Mouse (Mus musculus): ENCODE data around the gene Col4a2.
A peak's percentile ranks its signal among the peaks of the same experiment; 100 is the strongest.

Gene Col4a2

DNA sequence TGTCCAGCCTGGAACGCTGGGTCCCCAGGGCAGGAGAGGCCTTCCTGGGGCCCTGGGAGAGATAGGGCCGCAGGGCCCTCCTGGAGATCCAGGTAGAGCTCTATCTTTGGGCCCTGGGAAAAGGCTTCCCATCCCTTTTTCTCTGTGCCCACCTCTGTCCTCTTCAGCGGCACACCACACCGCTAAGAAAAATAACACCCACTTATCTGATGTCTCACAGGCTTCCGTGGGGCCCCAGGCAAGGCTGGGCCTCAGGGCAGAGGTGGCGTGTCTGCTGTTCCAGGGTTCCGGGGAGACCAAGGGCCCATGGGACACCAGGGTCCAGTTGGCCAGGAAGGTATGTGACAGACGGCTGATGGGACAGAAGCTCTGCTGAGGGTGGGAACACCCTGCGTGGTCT, 131.0 kb downstream of the Col4a2 start:
- H3K4me1 ChIP-seq (replicated peaks; ENCODE audit: low read depth, low read length) = 0 out of 2 replicates have a peak, but pooled peaks cover 10% of the 10 kb centered on the region
- no peaks in the 10 kb centered on the region for H3K9me3 ChIP-seq (ENCODE audit: low read length)
- TF ChIP-seq CTCF (conservative IDR thresholded peaks at IDR 0.05; ENCODE audit: low read length) (no peak), POU5F1 (IDR thresholded peaks at IDR 0.05; ENCODE audit: borderline replicate concordance, low read length) (no peak), NANOG (IDR thresholded peaks at IDR 0.05; ENCODE audit: borderline replicate concordance, low read length) (no peak)
- no peak overlapping the region; the same call in 1 of the 2 replicates for H3K4me3 ChIP-seq (replicated peaks; ENCODE audit: low read length)
- no peaks in the 10 kb centered on the region for H3K36me3 ChIP-seq (ENCODE audit: insufficient read depth, low read length)
- H3K27me3 ChIP-seq (ENCODE audit: insufficient read depth, low read length) = peaks cover 8% of the 10 kb centered on the region

DNA sequence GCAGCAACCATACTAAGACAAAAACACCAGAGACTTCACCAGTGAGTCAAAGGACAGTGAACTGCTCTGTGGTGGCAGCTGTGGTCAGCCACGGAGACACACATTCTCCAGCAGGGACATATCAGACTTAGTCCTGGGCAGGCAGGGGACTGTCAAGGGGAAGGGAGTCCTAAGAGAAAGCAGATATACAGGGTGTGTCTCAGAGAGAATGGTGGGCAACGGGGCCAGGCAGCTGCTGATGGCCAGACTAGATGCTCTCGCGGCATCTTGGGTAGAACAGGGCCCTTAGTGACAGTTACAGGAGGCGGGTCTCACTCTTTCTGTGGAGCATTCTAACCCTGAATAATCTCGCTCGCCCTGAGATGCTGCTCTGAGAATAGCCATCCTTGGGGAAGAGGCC, 131.6 kb downstream of the Col4a2 start:
- 0 out of 2 replicates have a peak, but pooled peaks cover 9% of the 10 kb centered on the region for H3K4me1 ChIP-seq (replicated peaks; ENCODE audit: low read depth, low read length)
- TF ChIP-seq NANOG (IDR thresholded peaks at IDR 0.05; ENCODE audit: borderline replicate concordance, low read length) = no peak
- peaks cover 2% of the 10 kb centered on the region for H3K27me3 ChIP-seq (ENCODE audit: insufficient read depth, low read length)
- H3K36me3 ChIP-seq (ENCODE audit: insufficient read depth, low read length) = no peaks in the 10 kb centered on the region
- no peaks in the 10 kb centered on the region for H3K9me3 ChIP-seq (ENCODE audit: low read length)
- H3K4me3 ChIP-seq (replicated peaks; ENCODE audit: low read length) = no peak overlapping the region

DNA sequence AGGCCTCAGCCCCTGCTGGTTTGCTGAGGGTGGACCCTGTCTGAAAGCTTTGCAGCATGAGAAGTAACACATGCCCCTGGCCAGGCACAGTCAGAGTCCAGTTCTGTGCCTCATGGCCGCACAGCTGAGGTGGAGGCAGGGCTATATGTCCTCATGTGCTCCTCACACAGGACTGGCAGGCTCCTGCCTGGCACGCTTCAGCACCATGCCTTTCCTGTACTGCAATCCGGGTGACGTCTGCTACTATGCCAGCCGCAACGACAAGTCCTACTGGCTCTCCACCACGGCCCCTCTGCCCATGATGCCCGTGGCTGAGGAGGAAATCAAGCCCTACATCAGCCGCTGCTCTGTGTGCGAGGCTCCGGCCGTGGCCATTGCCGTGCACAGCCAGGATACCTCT, 133.2 kb downstream of the Col4a2 start:
- H3K4me1 ChIP-seq (replicated peaks; ENCODE audit: low read depth, low read length) = 0 out of 2 replicates have a peak, but pooled peaks cover 9% of the 10 kb centered on the region
- H3K9me3 ChIP-seq (ENCODE audit: low read length) = no peaks in the 10 kb centered on the region; the same call in 1 of the 2 replicates

DNA sequence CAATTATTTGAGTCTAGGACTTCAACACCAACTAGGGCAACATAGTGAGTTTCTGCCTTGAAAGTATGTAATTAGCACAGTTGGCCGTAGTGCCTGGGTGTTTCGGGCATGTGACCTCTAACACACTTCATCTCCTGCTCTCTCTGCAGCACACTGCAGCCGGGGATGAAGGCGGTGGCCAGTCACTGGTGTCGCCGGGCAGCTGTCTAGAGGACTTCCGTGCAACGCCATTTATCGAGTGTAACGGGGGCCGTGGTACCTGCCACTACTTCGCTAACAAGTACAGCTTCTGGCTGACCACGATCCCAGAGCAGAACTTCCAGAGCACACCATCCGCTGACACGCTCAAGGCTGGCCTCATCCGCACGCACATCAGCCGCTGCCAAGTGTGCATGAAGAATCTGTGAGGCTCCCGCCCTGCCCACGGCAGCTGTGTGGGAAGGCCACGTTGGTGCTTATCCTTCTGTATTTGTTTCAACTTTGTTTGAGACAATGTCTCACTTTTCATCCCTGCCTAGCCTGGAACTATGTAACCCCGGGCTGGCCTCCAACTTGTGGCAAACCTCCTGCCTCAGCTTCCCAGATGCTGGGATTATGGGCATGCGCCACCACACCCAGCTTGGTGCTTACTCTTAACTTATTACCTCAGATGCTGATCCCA, 135.4 kb downstream of the Col4a2 start:
- Histone ChIP-seq H3K4me1 (replicated peaks; ENCODE audit: low read depth, low read length) (0 out of 2 replicates have a peak, but pooled peaks cover 9% of the 10 kb centered on the region), H3K27me3 (ENCODE audit: insufficient read depth, low read length) (peaks cover 12% of the 10 kb centered on the region), H3K36me3 (ENCODE audit: insufficient read depth, low read length) (no peaks in the 10 kb centered on the region), H3K4me3 (replicated peaks; ENCODE audit: low read length) (peak overlapping the region; percentile 39), H3K9me3 (ENCODE audit: low read length) (no peaks in the 10 kb centered on the region; the same call in 1 of the 2 replicates)
- TF ChIP-seq POU5F1 (IDR thresholded peaks at IDR 0.05; ENCODE audit: borderline replicate concordance, low read length) (no peak), CTCF (conservative IDR thresholded peaks at IDR 0.05; ENCODE audit: low read length) (no peak), NANOG (IDR thresholded peaks at IDR 0.05; ENCODE audit: borderline replicate concordance, low read length) (no peak)

More for the DNA sequence above, 133.2 kb downstream of the Col4a2 start:
- Histone ChIP-seq H3K4me3 (replicated peaks; ENCODE audit: low read length) (no peak overlapping the region), H3K27me3 (ENCODE audit: insufficient read depth, low read length) (no peaks in the 10 kb centered on the region; the same call in 1 of the 2 replicates), H3K36me3 (ENCODE audit: insufficient read depth, low read length) (no peaks in the 10 kb centered on the region)
- TF ChIP-seq NANOG (IDR thresholded peaks at IDR 0.05; ENCODE audit: borderline replicate concordance, low read length) (no peak), POU5F1 (IDR thresholded peaks at IDR 0.05; ENCODE audit: borderline replicate concordance, low read length) (no peak), CTCF (conservative IDR thresholded peaks at IDR 0.05; ENCODE audit: low read length) (no peak)

DNA sequence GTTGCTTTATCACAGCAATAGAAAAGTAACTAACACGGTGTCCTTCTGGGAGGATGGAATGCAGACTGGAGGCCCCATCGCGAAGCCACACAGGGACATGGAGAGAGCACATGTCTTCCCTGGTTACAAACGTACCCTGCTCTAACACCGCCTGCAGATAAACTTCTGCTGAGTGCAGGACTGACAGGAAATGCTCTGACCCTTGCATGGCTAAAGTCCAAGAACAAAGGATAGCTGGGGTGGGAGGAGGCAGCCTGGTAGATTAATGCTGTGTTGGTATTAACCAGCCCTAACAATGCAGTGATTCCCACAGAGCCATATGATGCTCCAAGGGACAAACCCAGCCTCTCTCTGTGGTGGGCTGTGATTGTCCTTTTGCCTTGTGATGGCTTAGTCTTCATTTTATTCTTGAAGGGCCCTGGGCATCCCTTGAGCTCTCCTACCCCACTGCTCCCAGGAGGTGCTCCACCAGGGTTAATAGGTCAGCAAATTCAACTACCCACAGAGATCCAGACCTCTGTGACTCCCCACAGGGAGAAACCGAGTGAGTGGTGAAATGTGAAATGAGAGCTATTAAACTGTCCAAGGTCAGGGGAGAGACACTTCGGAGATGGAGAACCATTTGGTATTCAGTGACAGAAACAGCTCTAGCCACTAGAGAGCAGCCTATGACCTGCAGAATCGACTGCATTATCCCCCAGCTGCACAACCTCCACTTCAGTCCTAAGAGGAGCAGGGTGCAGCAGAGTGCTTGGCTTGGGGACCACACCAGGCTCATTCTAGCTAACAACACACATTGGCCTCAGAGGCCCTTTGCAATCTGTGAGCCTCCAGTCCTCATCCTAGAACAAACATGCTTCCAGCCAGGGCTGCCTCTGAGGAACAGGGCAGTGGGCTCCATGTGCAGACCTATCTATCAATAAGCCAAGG, 137.8 kb downstream of the Col4a2 start:
- H3K4me1 ChIP-seq (replicated peaks; ENCODE audit: low read depth, low read length) = peaks cover 17% of the 10 kb centered on the region
- no peaks in the 10 kb centered on the region; the same call in 1 of the 2 replicates for H3K9me3 ChIP-seq (ENCODE audit: low read length)
- no peak overlapping the region for H3K4me3 ChIP-seq (replicated peaks; ENCODE audit: low read length)
- no peak for TF ChIP-seq NANOG (IDR thresholded peaks at IDR 0.05; ENCODE audit: borderline replicate concordance, low read length)
- H3K27me3 ChIP-seq (ENCODE audit: insufficient read depth, low read length) = peaks cover 17% of the 10 kb centered on the region
- no peaks in the 10 kb centered on the region for H3K36me3 ChIP-seq (ENCODE audit: insufficient read depth, low read length)

DNA sequence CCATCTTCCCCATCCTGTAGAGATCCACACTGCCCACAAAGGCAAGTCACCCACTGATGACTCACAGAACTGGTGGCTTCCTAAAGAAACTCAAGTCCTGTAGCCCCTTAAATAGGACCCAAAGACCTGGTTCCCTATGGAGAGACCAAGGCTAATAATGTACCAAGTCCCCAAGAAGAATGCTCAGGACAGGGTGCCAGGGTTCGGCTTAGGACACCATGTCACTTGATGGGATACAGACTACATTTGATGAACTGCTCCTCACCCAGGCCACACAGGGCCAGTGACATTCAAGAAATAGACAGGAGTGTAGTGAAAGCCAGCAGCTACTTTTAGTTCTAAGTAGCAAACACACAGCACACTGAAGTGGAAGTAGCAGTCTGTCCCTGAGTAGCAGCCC, 139.5 kb downstream of the Col4a2 start:
- Histone ChIP-seq H3K27me3 (ENCODE audit: insufficient read depth, low read length) (peaks cover 17% of the 10 kb centered on the region), H3K4me1 (replicated peaks; ENCODE audit: low read depth, low read length) (peaks cover 17% of the 10 kb centered on the region), H3K4me3 (replicated peaks; ENCODE audit: low read length) (no peak overlapping the region), H3K9me3 (ENCODE audit: low read length) (no peaks in the 10 kb centered on the region; the same call in 1 of the 2 replicates), H3K36me3 (ENCODE audit: insufficient read depth, low read length) (no peaks in the 10 kb centered on the region)
- no peak for TF ChIP-seq POU5F1 (IDR thresholded peaks at IDR 0.05; ENCODE audit: borderline replicate concordance, low read length)
- no peak for TF ChIP-seq NANOG (IDR thresholded peaks at IDR 0.05; ENCODE audit: borderline replicate concordance, low read length)

DNA sequence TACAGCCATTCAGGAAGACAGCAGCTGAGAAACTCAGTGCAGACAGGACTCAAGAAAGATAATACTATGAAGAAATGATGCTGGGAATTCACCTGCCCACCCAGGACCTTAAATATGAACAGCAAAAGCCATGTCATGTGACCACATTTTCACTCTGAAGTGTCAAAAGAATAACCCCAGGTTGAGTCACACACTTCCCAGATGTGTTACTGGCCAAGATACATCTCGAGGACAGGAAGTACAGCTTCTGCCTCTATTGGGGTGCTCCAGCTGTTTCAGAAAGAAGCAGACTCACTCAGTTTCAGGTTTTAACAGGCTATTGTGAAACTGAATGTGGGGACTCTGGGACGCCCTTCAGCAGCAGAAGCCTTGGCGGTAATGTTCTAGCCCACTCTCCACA, 140.0 kb downstream of the Col4a2 start:
- H3K4me3 ChIP-seq (replicated peaks; ENCODE audit: low read length) = no peak overlapping the region
- H3K4me1 ChIP-seq (replicated peaks; ENCODE audit: low read depth, low read length) = peaks cover 16% of the 10 kb centered on the region
- no peaks in the 10 kb centered on the region; the same call in 1 of the 2 replicates for H3K9me3 ChIP-seq (ENCODE audit: low read length)
- peaks cover 17% of the 10 kb centered on the region for H3K27me3 ChIP-seq (ENCODE audit: insufficient read depth, low read length)
- no peaks in the 10 kb centered on the region for H3K36me3 ChIP-seq (ENCODE audit: insufficient read depth, low read length)
- TF ChIP-seq CTCF (conservative IDR thresholded peaks at IDR 0.05; ENCODE audit: low read length) = no peak
- no peak for TF ChIP-seq POU5F1 (IDR thresholded peaks at IDR 0.05; ENCODE audit: borderline replicate concordance, low read length)
- TF ChIP-seq NANOG (IDR thresholded peaks at IDR 0.05; ENCODE audit: borderline replicate concordance, low read length) = no peak

DNA sequence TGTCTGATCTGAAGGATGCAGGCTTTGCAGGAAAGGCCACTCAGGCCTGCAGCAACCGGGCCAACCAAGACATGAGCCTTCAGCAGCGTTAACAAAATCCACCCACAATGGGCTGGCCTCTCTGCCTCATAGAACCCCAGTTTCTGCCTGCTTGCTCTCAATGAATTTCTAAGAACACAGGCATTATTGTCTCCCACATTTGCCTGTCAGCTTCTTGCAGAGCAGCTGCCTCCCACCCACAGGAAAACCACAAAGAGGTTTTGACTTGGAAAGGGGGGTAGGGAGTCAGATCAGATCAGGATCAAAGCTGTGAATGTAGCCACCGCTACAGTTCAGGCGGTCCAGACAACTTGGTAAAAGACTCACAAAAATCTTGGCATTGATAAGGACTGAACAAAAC, 140.4 kb downstream of the Col4a2 start:
- Histone ChIP-seq H3K9me3 (ENCODE audit: low read length) (no peaks in the 10 kb centered on the region; the same call in 1 of the 2 replicates), H3K27me3 (ENCODE audit: insufficient read depth, low read length) (peaks cover 17% of the 10 kb centered on the region), H3K36me3 (ENCODE audit: insufficient read depth, low read length) (no peaks in the 10 kb centered on the region), H3K4me3 (replicated peaks; ENCODE audit: low read length) (no peak overlapping the region), H3K4me1 (replicated peaks; ENCODE audit: low read depth, low read length) (peaks cover 12% of the 10 kb centered on the region)
- no peak for TF ChIP-seq NANOG (IDR thresholded peaks at IDR 0.05; ENCODE audit: borderline replicate concordance, low read length)
- TF ChIP-seq CTCF (conservative IDR thresholded peaks at IDR 0.05; ENCODE audit: low read length) = no peak
